Mouse (Mus musculus): ENCODE data around the gene 1700028P14Rik.

DNA sequence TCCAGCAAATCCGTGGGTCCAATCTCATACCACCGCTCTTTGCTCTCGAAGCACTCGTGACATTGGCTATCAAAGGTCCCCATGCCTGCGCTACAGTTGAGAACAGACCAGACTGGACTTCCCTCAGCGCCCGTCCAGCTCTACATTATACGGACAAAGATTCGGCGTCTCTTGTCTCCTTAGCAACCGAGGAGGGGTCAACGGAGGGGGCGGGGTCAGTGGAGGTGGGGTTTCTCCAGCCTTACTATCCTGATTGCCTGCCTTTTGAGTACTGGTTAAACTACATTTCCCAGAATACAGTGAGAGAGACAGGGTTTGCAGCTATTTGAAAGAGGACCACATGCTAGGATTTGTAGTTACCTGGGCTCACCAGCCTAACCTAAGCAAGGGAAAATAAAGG is at the start of gene 1700028P14Rik:
- no peak for TF ChIP-seq CTCF (IDR thresholded peaks at IDR 0.05; ENCODE audit: insufficient read depth, low read length)
- TF ChIP-seq POLR2A (IDR thresholded peaks at IDR 0.05; ENCODE audit: borderline replicate concordance, extremely low read depth, low read depth, low read length) = no peak

Measured in lung, adult 2 months (tissue).